Mouse (Mus musculus) liver, embryonic 16.5 days (tissue): ENCODE measurements around the gene Gm765. TPM values are rescaled to one million over a fixed set of nuclear protein-coding genes. Genes with fewer than 3 reads are reported as not detected.

Experiments used
- ATAC-seq: fragments of 200-750 bp; cut with Nextera tagmentation; 2 replicates; pipeline ENCODE4 v1.8.0; 2017; ENCODE audit warnings: low read depth, mild to moderate bottlenecking, moderate number of reproducible peaks, moderate library complexity
- H3K27ac ChIP-seq: fragments of 300-500 bp; sonication (generic); 2 replicates; pipeline ENCODE4 v1.5.1; 2014; ENCODE audit warnings: mild to moderate bottlenecking, low read length
- H3K27me3 ChIP-seq: fragments of 300-500 bp; sonication (generic); 2 replicates; pipeline ENCODE4 v1.6.1; 2014; ENCODE audit warnings: low read depth, low read length, mixed read lengths; ENCODE audit not compliant: control insufficient read depth, insufficient read depth
- H3K36me3 ChIP-seq: fragments of 300-500 bp; sonication (generic); 2 replicates; pipeline ENCODE4 v1.6.1; 2014; ENCODE audit warnings: mild to moderate bottlenecking; ENCODE audit not compliant: control insufficient read depth, insufficient read depth
- H3K4me1 ChIP-seq: fragments of 300-500 bp; sonication (generic); 2 replicates; pipeline ENCODE4 v1.6.1; 2014; ENCODE audit warnings: low read depth, low read length, mixed read lengths; ENCODE audit not compliant: control insufficient read depth
- H3K4me2 ChIP-seq: fragments of 300-500 bp; sonication (generic); 2 replicates; pipeline ENCODE4 v1.6.1; 2014; ENCODE audit warnings: low read depth, low read length, mixed read lengths
- H3K4me3 ChIP-seq: fragments of 300-500 bp; sonication (generic); 2 replicates; pipeline ENCODE4 v1.5.1; 2014; ENCODE audit warnings: low read depth, mild to moderate bottlenecking, low read length
- H3K9ac ChIP-seq: fragments of 300-500 bp; sonication (generic); 2 replicates; pipeline ENCODE4 v1.6.1; 2014; ENCODE audit warnings: low read depth, low read length
- H3K9me3 ChIP-seq: fragments of 300-500 bp; sonication (generic); replicated peaks from 2 replicates; pipeline ENCODE4 v1.6.1; 2016; ENCODE audit warnings: low read length; ENCODE audit not compliant: control insufficient read depth
- WGBS: fragments of 180-500 bp; shearing (Covaris S2); extraction: QIAGEN DNeasy Blood & Tissue Kit; methylation state at CpG from one replicate; pipeline ENCODE4 v1.1.7; 2014; ENCODE audit not compliant: insufficient replicate concordance; 5-methylcytosine and 5-hydroxymethylcytosine counted together
- polyA plus RNA-seq: library from polyadenylated mRNA; unstranded; fragments of >200 nt; fragmentation: Nextera tagmentation; extraction: Ambion mirVana; gene quantifications from 2 replicates; pipeline ENCODE4 v1.2.1, GENCODE M21; 2015

Gm765 gene
- polyA plus RNA-seq, 1 experiment from 2014 or later: not detected

GRCm38 (mm10) chr6:98307647-98308046, 34.9 kb downstream of the Gm765 start:
- no peak overlapping the region for H3K4me3 ChIP-seq
- H3K9me3 ChIP-seq: no peaks in the 10 kb centered on the region
- no peaks in the 10 kb centered on the region for H3K36me3 ChIP-seq
- no peak overlapping the region for H3K27ac ChIP-seq
- ATAC-seq: no peak
- no peak overlapping the region for H3K9ac ChIP-seq
- H3K27me3 ChIP-seq: no peaks in the 10 kb centered on the region
- 64% methylated on average over 3 of the region's 3 CpGs for WGBS
- no peak overlapping the region for H3K4me2 ChIP-seq
- H3K4me1 ChIP-seq: no peaks in the 10 kb centered on the region

DNA sequence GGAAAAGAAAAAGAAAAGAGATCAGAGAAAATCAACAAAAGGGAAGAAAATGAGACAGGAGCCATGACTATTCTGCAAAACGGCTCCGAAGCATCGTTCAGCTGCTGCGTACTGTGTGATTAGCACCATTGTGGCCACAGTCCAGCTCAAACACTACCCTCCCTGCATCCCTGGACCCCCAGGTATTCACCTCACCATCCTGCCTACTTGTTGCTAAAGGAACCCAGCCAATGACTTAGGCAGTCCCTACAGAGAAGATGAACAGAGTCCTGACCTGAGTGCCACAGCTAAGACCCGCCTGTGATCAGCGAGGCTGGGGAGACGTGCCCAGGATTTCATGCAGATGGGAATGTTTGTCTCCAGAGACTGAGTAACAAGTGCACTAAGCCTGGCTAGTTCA, 35.4 kb downstream of the Gm765 start:
- 72% methylated on average over 7 of the region's 7 CpGs for WGBS
- H3K9ac ChIP-seq: no peak overlapping the region
- no peak overlapping the region for H3K4me2 ChIP-seq
- no peaks in the 10 kb centered on the region for H3K9me3 ChIP-seq
- H3K4me3 ChIP-seq: no peak overlapping the region
- no peak for ATAC-seq
- no peak overlapping the region for H3K27ac ChIP-seq
- no peaks in the 10 kb centered on the region for H3K4me1 ChIP-seq
- H3K36me3 ChIP-seq: no peaks in the 10 kb centered on the region
- H3K27me3 ChIP-seq: no peaks in the 10 kb centered on the region

DNA sequence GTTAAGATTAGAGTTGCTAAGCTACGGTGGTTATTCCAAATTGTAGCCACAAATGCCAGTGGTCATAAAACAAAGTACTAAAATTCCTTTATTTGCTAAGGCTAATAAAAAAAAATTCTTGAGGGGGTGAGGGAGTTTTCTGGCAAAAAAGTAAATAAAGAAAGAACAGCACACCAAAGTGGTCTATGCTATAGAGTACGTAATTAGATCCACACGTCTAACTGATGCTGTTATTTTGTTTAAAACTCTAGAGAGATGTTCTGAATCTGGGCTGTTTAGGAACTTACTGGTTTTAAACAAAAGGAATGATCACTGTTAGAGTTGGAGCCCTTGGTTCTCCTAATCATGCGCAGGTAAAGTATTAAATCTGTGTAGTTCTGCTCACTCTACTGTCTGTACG, 50.5 kb downstream of the Gm765 start:
- H3K4me1 ChIP-seq: no peaks in the 10 kb centered on the region
- H3K4me2 ChIP-seq: no peak overlapping the region
- H3K9ac ChIP-seq: no peak overlapping the region
- no peak overlapping the region for H3K27ac ChIP-seq
- 61% methylated on average over 5 of the region's 5 CpGs for WGBS
- H3K27me3 ChIP-seq: no peaks in the 10 kb centered on the region
- ATAC-seq: no peak
- no peaks in the 10 kb centered on the region for H3K9me3 ChIP-seq
- H3K36me3 ChIP-seq: no peaks in the 10 kb centered on the region
- no peak overlapping the region for H3K4me3 ChIP-seq

GRCm38 (mm10) chr6:98288316-98288715, 54.2 kb downstream of the Gm765 start:
- Histone ChIP-seq H3K4me3 (no peak overlapping the region), H3K4me2 (no peak overlapping the region), H3K9ac (no peak overlapping the region), H3K36me3 (no peaks in the 10 kb centered on the region), H3K4me1 (no peaks in the 10 kb centered on the region), H3K27me3 (no peaks in the 10 kb centered on the region), H3K27ac (no peak overlapping the region), H3K9me3 (no peaks in the 10 kb centered on the region)
- no peak for ATAC-seq
- WGBS: 40% methylated on average over 3 of the region's 3 CpGs

GRCm38 (mm10) chr6:98287521-98287920, 55.0 kb downstream of the Gm765 start:
- Histone ChIP-seq H3K36me3 (no peaks in the 10 kb centered on the region), H3K27me3 (no peaks in the 10 kb centered on the region), H3K9ac (no peak overlapping the region), H3K4me1 (no peaks in the 10 kb centered on the region), H3K9me3 (no peaks in the 10 kb centered on the region), H3K4me2 (no peak overlapping the region), H3K4me3 (no peak overlapping the region), H3K27ac (no peak overlapping the region)
- no peak for ATAC-seq
- WGBS: 73% methylated on average over 6 of the region's 6 CpGs

- H3K4me1 ChIP-seq: no peaks in the 10 kb centered on the region
- no peak overlapping the region for H3K9ac ChIP-seq
- H3K36me3 ChIP-seq: no peaks in the 10 kb centered on the region
- ATAC-seq: no peak
- H3K27me3 ChIP-seq: no peaks in the 10 kb centered on the region
- no peak overlapping the region for H3K27ac ChIP-seq
- no peak overlapping the region for H3K4me2 ChIP-seq
- WGBS: 53% methylated on average over 2 of the region's 2 CpGs
- H3K4me3 ChIP-seq: no peak overlapping the region
- no peaks in the 10 kb centered on the region for H3K9me3 ChIP-seq
These were observed 57.4 kb downstream of the Gm765 start for GRCm38 (mm10) chr6:98285190-98285589.

- Histone ChIP-seq H3K27ac (no peak overlapping the region), H3K4me3 (no peak overlapping the region), H3K4me2 (no peak overlapping the region), H3K27me3 (no peaks in the 10 kb centered on the region), H3K9me3 (no peaks in the 10 kb centered on the region), H3K36me3 (no peaks in the 10 kb centered on the region), H3K4me1 (no peaks in the 10 kb centered on the region), H3K9ac (no peak overlapping the region)
- ATAC-seq: no peak
- 61% methylated on average over 4 of the region's 4 CpGs for WGBS
These were observed 59.8 kb downstream of the Gm765 start for GRCm38 (mm10) chr6:98282791-98283190.

GRCm38 (mm10) chr6:98271553-98271952, 71.0 kb downstream of the Gm765 start:
- H3K9me3 ChIP-seq: no peaks in the 10 kb centered on the region
- no peak for ATAC-seq
- H3K9ac ChIP-seq: no peak overlapping the region
- no peak overlapping the region for H3K4me3 ChIP-seq
- WGBS: 75% methylated on average over 1 of the region's 1 CpGs
- H3K27ac ChIP-seq: no peak overlapping the region
- no peak overlapping the region for H3K4me2 ChIP-seq
- H3K4me1 ChIP-seq: no peaks in the 10 kb centered on the region
- no peaks in the 10 kb centered on the region for H3K27me3 ChIP-seq
- H3K36me3 ChIP-seq: no peaks in the 10 kb centered on the region

DNA sequence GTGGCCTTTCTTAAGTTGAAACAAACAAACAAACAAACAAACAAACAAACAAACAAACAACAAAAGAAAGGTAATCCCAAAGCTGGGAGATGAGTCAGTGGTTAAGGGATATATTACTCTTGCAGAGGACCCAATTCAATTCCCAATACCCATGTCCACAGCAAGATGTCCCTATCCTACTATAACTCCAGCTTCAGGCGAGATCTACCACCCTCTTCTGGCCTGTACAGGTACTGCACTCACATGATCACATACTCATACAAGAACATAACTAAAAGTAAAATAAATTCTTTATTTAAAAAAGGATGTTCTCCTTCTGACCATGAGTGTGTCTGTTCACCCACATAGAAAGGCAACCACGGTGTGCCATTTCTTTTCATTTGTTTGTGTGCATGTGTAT, 79.6 kb downstream of the Gm765 start:
- no peaks in the 10 kb centered on the region for H3K27me3 ChIP-seq
- H3K4me3 ChIP-seq: no peak overlapping the region
- H3K4me2 ChIP-seq: no peak overlapping the region
- no peak overlapping the region for H3K27ac ChIP-seq
- H3K9me3 ChIP-seq: peaks cover 4% of the 10 kb centered on the region; the same call in 1 of the 2 replicates
- no peaks in the 10 kb centered on the region for H3K36me3 ChIP-seq
- no peaks in the 10 kb centered on the region for H3K4me1 ChIP-seq
- ATAC-seq: no peak
- WGBS: 28% methylated on average over 2 of the region's 2 CpGs
- no peak overlapping the region for H3K9ac ChIP-seq

DNA sequence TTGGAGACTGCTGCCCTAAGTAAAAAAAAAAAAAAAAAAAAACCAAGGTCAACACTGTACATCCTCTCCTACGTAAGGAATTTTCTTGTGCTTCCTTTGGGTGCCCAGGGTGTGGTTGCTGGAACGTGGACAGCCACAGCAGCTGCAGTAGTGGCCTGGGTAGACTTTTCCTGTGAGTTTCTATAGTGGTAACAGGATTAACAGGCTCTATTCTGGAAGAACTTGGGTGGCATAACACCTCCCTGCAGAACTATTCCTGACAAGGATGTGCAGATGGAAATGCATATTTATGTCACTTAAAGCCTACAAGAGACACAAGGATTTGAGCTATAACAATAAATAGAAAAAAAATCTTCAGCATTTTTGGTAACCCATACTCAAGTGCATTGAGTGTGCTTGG, 83.5 kb downstream of the Gm765 start:
- ATAC-seq: no peak
- no peaks in the 10 kb centered on the region for H3K27me3 ChIP-seq
- 36% methylated on average over 2 of the region's 2 CpGs for WGBS

More for the DNA sequence above, 83.5 kb downstream of the Gm765 start:
- Histone ChIP-seq H3K4me2 (no peak overlapping the region), H3K4me1 (no peaks in the 10 kb centered on the region), H3K9me3 (peaks cover 4% of the 10 kb centered on the region; the same call in 1 of the 2 replicates), H3K4me3 (no peak overlapping the region), H3K27ac (no peak overlapping the region), H3K36me3 (no peaks in the 10 kb centered on the region), H3K9ac (no peak overlapping the region)
